Mouse (Mus musculus) forebrain, postnatal 0 days (tissue): Measurements from ENCODE around the gene Cblb. TPM values are rescaled to one million over a fixed set of nuclear protein-coding genes. Genes with fewer than 3 reads are reported as not detected.

Experiments used
- ATAC-seq: fragments of 200-750 bp; cut with Nextera tagmentation; 2 replicates; pipeline ENCODE4 v1.8.0; 2017; ENCODE audit warnings: mild to moderate bottlenecking, moderate library complexity
- DNase-seq: peaks from one replicate; pipeline ENCODE4 v3.0.0-alpha.2; 2015
- H3K27ac ChIP-seq: fragments of 300-500 bp; sonication (generic); 2 replicates; pipeline ENCODE4 v1.5.1; 2014; ENCODE audit warnings: low read depth, mild to moderate bottlenecking, antibody characterized with exemption, low read length, moderate library complexity, mixed read lengths
- H3K27me3 ChIP-seq: fragments of 300-500 bp; sonication (generic); 2 replicates; pipeline ENCODE4 v1.6.1; 2014; ENCODE audit warnings: mild to moderate bottlenecking, low read length, mixed read lengths; ENCODE audit not compliant: insufficient read depth
- H3K36me3 ChIP-seq: fragments of 300-500 bp; sonication (generic); 2 replicates; pipeline ENCODE4 v1.6.1; 2014; ENCODE audit warnings: mild to moderate bottlenecking, moderate library complexity; ENCODE audit not compliant: insufficient read depth
- H3K4me1 ChIP-seq: fragments of 300-500 bp; sonication (generic); 2 replicates; pipeline ENCODE4 v1.6.1; 2014; ENCODE audit warnings: antibody characterized with exemption; ENCODE audit not compliant: insufficient read depth
- H3K4me2 ChIP-seq: fragments of 300-500 bp; sonication (generic); 2 replicates; pipeline ENCODE4 v1.6.1; 2014; ENCODE audit warnings: low read depth, mild to moderate bottlenecking, moderate library complexity
- H3K4me3 ChIP-seq: fragments of 300-500 bp; sonication (generic); 2 replicates; pipeline ENCODE4 v1.5.1; 2014; ENCODE audit warnings: low read depth, low read length, mixed read lengths
- H3K9ac ChIP-seq: fragments of 300-500 bp; sonication (generic); 2 replicates; pipeline ENCODE4 v1.6.1; 2014; ENCODE audit warnings: mild to moderate bottlenecking
- H3K9me3 ChIP-seq: fragments of 300-500 bp; sonication (generic); 2 replicates; pipeline ENCODE4 v1.6.1; 2016; ENCODE audit warnings: low read length
- CTCF ChIP-seq: sonication (generic); IDR thresholded peaks from 2 replicates; pipeline ENCODE4 v1.5.1; 2016; ENCODE audit warnings: antibody characterized with exemption, control low read depth, low read depth
- WGBS: fragments of 180-500 bp; shearing (Covaris S2); extraction: QIAGEN DNeasy Blood & Tissue Kit; methylation state at CpG from one replicate; pipeline ENCODE4 v1.1.7; 2014; 5-methylcytosine and 5-hydroxymethylcytosine counted together
- polyA plus RNA-seq: library from polyadenylated mRNA; unstranded; fragments of >200 nt; fragmentation: Nextera tagmentation; extraction: Ambion mirVana; gene quantifications from 2 replicates; pipeline ENCODE4 v1.2.1, GENCODE M21; 2015
- total RNA-seq: library from RNA; depleted of rRNA; stranded (reverse); fragments of >200 nt; gene quantifications from 2 replicates; pipeline ENCODE4 v1.2.3, GENCODE M21; 2014

The Cblb gene
- total and polyA plus RNA-seq, 2 experiments from 2014 or later: 6.5 to 14.5 TPM

- H3K4me2 ChIP-seq: no peak overlapping the region
- DNase-seq (no peak), ATAC-seq (no peak)
- no peaks in the 10 kb centered on the region; the same call in 1 of the 2 replicates for H3K4me1 ChIP-seq
- H3K9ac ChIP-seq: no peak overlapping the region
- no peaks in the 10 kb centered on the region for H3K36me3 ChIP-seq
- no peaks in the 10 kb centered on the region for H3K27me3 ChIP-seq
- H3K4me3 ChIP-seq: no peak overlapping the region
- H3K27ac ChIP-seq: no peak overlapping the region
- H3K9me3 ChIP-seq: no peaks in the 10 kb centered on the region
- TF ChIP-seq CTCF: no peak
Measured at GRCm38 (mm10) chr16:52124974-52125373, 93.9 kb downstream of the Cblb start.

GRCm38 (mm10) chr16:52125896-52126295 is 94.9 kb downstream of the Cblb start:
- H3K9me3 ChIP-seq: no peaks in the 10 kb centered on the region
- H3K4me1 ChIP-seq: no peaks in the 10 kb centered on the region; the same call in 1 of the 2 replicates
- no peak for TF ChIP-seq CTCF
- no peak for DNase-seq
- H3K27ac ChIP-seq: no peak overlapping the region
- H3K4me3 ChIP-seq: no peak overlapping the region
- ATAC-seq: no peak
- WGBS: 67% methylated on average over 4 of the region's 4 CpGs
- no peaks in the 10 kb centered on the region for H3K27me3 ChIP-seq
- H3K4me2 ChIP-seq: no peak overlapping the region
- no peak overlapping the region for H3K9ac ChIP-seq
- H3K36me3 ChIP-seq: no peaks in the 10 kb centered on the region

GRCm38 (mm10) chr16:52129357-52129905 is 98.4 kb downstream of the Cblb start:
- H3K4me3 ChIP-seq: no peak overlapping the region
- H3K36me3 ChIP-seq: no peaks in the 10 kb centered on the region
- no peak overlapping the region for H3K27ac ChIP-seq
- H3K4me1 ChIP-seq: no peaks in the 10 kb centered on the region
- WGBS: 91% methylated on average over 5 of the region's 5 CpGs
- no peak overlapping the region for H3K9ac ChIP-seq
- no peak for TF ChIP-seq CTCF
- no peaks in the 10 kb centered on the region for H3K27me3 ChIP-seq
- DNase-seq (no peak), ATAC-seq (no peak)
- no peaks in the 10 kb centered on the region for H3K9me3 ChIP-seq
- no peak overlapping the region for H3K4me2 ChIP-seq

GRCm38 (mm10) chr16:52132808-52133490 is 101.9 kb downstream of the Cblb start:
- DNase-seq: no peak
- ATAC-seq: no peak
- no peaks in the 10 kb centered on the region for H3K9me3 ChIP-seq
- peaks cover 3% of the 10 kb centered on the region for H3K4me1 ChIP-seq
- no peak for TF ChIP-seq CTCF
- WGBS: 89% methylated on average over 11 of the region's 11 CpGs
- H3K4me2 ChIP-seq: no peak overlapping the region
- no peak overlapping the region for H3K27ac ChIP-seq
- H3K4me3 ChIP-seq: no peak overlapping the region
- no peaks in the 10 kb centered on the region for H3K36me3 ChIP-seq
- no peak overlapping the region for H3K9ac ChIP-seq
- H3K27me3 ChIP-seq: no peaks in the 10 kb centered on the region

- Histone ChIP-seq H3K4me1 (peaks cover 3% of the 10 kb centered on the region), H3K27me3 (no peaks in the 10 kb centered on the region), H3K27ac (peak overlapping the region; percentile 66), H3K9ac (peak overlapping the region; percentile 18; the same call in 1 of the 2 replicates), H3K9me3 (no peaks in the 10 kb centered on the region), H3K4me2 (peak overlapping the region; percentile 24; the same call in 1 of the 2 replicates), H3K4me3 (no peak overlapping the region), H3K36me3 (no peaks in the 10 kb centered on the region)
- WGBS: 39% methylated on average over 11 of the region's 11 CpGs
- ATAC-seq (peak; percentile 93), DNase-seq (peak; percentile 80)
- no peak for TF ChIP-seq CTCF
Measured at GRCm38 (mm10) chr16:52134631-52135227, 103.7 kb downstream of the Cblb start.

- WGBS: 77% methylated on average over 9 of the region's 9 CpGs
- no peaks in the 10 kb centered on the region for H3K36me3 ChIP-seq
- H3K4me1 ChIP-seq: peaks cover 3% of the 10 kb centered on the region
- H3K4me2 ChIP-seq: no peak overlapping the region
- H3K27ac ChIP-seq: no peak overlapping the region
- DNase-seq: no peak
- TF ChIP-seq CTCF: no peak
- H3K9me3 ChIP-seq: no peaks in the 10 kb centered on the region
- ATAC-seq: no peak
- no peaks in the 10 kb centered on the region for H3K27me3 ChIP-seq
- no peak overlapping the region for H3K9ac ChIP-seq
- no peak overlapping the region for H3K4me3 ChIP-seq
Measured at GRCm38 (mm10) chr16:52135689-52136390, 104.8 kb downstream of the Cblb start.
